Mouse (Mus musculus) T-helper 2 cell (primary cell): ENCODE results near the gene Ugcg.

Experiments
- in situ Hi-C: fragments of 300-600 bp; cut with MboI, MseI; formaldehyde crosslinking; loops from one replicate; pipeline ENCODE4 v1.15.1; 2025; ENCODE audit warnings: high pct_unique_total_duplicates

The Ugcg gene

GRCm38 (mm10) chr4:59189546-59190237 is 635 bp downstream of the Ugcg start:
- in situ Hi-C loops, result no loop called here

DNA sequence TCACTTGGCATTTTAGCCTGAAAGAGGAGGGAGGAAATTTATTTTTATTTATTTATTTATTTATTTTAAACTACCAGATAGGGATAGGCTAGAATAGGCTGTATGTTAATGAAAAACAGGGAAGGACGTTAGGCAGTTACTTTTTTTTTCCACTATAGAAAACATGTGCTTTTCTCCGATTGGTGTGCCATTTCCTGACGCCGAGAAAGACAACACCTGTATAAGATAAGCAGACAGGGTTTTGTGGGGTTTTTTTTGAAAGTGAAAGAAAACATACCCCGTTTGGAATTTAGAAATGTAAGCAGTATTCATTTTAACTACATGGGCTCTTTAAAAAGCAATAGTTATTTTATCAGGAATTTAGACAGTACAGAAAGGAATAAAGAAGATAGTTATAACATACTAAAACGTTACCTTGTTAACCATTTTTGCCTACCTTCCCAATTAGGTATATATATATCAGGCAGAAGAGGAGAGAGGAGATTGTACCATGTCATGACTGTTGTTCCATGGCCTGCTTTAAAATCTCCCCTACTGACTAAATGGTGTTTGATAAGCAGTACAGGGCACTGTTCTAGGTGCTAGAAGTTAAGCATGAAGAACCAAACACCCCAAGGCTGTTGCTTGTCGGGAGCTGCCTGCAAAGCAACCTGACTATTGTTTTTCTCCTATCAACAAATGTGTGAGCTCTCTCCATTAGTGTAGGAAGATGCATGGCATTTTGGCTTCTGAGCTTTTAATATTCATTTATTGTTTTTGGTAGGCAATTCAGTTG is 1.8 kb downstream of the Ugcg start:
- in situ Hi-C loops, result no loop called here

- in situ Hi-C loops, result loop anchor here (5.0 kb wide), 1 partner anchor 57 kb away; no protein-coding TSS in a partner anchor
Observed at GRCm38 (mm10) chr4:59194731-59195496, 5.9 kb downstream of the Ugcg start.

GRCm38 (mm10) chr4:59196346-59197077 is 7.5 kb downstream of the Ugcg start:
- in situ Hi-C loops, result loop anchor here (5.0 kb wide), 1 partner anchor 56 kb away; no protein-coding TSS in a partner anchor

DNA sequence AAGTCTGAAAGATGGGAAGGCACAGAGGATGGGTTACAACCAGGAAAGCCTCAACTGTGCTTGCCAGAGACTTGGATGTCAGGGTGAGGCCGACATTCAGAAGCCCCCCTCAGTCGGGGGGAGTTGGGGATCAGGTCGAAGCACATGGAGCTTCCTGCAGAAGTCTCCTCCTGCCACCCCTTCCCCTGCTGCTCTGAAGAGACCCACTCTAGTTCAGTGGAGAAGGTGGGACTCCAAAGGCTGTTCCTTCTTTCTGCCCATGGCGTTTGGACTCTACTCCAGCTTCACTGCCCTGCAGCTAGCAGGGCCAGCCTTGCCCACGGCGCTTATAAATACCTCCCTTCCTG is 8.0 kb downstream of the Ugcg start:
- in situ Hi-C loops, result loop anchor here (5.0 kb wide), 1 partner anchor 55 kb away; no protein-coding TSS in a partner anchor

GRCm38 (mm10) chr4:59197462-59197861 is 8.4 kb downstream of the Ugcg start:
- in situ Hi-C loops, result loop anchor here (5.0 kb wide), 1 partner anchor 55 kb away; no protein-coding TSS in a partner anchor

DNA sequence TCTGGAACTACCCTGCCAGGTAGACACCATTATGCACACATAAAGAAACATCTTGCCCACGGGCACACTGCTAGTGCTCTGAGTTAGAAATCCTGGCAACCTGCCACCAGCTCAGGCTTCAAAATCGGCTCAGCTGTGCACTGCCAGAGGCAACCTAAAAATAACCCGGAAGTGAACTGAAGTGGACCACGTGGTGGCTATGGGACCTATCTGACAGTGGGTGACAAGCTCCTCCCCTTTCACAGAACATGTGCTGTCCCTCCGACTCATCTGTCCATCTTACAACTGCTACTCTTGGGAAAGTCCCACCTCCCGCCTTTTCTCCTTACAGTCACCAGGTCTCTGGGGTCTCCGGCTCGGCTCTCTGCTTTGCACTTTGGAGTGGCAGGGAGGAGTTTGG is 10.3 kb downstream of the Ugcg start:
- in situ Hi-C loops, result loop anchor here (5.0 kb wide), 1 partner anchor 53 kb away; no protein-coding TSS in a partner anchor

DNA sequence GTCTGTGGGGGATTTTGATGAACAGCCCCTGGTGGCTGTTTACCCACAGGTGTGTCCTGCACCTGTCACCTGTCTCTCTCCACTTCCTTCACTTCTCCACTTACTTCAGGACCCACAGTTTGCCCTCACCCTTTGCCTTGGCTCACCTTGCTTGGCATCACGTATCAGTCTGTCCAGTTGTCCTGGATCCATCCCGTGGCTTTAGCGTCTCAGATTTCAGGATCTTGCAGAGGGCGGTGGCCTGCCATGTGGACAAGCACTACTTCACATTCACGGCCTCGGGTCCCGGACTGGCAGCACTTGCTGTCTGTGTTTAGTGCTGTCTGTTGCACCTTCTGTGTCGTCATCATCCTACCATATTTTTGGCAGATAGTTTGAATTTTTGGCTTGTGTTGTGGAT is 10.7 kb downstream of the Ugcg start:
- in situ Hi-C loops, result loop anchor here (5.0 kb wide), 2 partner anchors 52 to 137 kb away; no protein-coding TSS in a partner anchor

GRCm38 (mm10) chr4:59200636-59201035 is 11.6 kb downstream of the Ugcg start:
- in situ Hi-C loops, result loop anchor here (5.0 kb wide), 1 partner anchor 137 kb away; no protein-coding TSS in a partner anchor

GRCm38 (mm10) chr4:59204616-59205015 is 15.6 kb downstream of the Ugcg start:
- in situ Hi-C loops, result loop anchor here (5.0 kb wide), 1 partner anchor 133 kb away; no protein-coding TSS in a partner anchor

DNA sequence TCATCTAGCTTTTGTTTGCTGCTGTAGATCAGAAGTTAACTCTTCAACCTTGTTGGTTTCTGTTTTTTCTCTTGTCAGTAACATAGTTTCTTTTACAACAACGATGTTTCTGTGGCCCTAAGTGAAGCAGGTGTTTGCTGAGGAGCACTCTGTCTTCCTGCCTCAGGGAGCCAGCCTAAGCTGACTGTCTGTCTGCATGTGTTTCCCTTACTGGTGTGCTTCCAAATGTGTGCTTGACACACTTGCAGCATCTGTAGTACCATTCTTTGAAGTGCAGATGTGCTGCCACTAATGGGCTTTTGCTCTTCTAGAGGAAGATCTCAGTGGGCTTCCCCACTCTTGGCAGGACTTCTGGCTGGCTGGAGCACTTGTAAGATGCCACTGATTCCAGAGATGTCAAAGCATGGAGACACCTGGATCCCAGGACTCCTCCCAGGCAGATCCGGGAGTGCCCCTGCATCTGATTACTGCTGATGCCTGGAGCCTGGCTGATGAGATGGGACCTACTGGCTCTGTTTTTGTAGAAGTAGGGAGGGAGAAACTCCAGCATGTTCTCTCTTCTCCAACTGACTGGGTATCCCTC is 16.8 kb downstream of the Ugcg start:
- in situ Hi-C loops, result no loop called here

DNA sequence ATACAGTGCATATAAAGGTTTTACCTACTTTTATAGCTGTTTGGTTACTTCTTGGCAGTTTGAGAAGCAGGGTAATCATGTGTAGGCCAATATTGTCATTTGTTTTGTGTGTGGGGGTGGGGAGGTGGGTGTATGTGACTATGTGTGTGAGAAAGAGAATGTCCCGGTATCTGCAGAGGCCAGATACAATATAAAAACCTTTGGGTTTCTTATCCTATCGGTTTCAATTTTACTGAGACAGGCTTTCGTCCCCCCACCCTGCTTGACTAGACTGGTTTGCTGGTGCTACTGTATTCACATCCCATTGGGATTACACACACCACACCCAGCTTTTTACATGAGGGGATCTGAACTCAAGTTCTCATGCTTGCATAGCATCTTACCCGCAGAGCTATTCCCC is 17.5 kb downstream of the Ugcg start:
- in situ Hi-C loops, result no loop called here

- in situ Hi-C loops, result no loop called here
Observed at GRCm38 (mm10) chr4:59208607-59209006, 19.6 kb downstream of the Ugcg start.

DNA sequence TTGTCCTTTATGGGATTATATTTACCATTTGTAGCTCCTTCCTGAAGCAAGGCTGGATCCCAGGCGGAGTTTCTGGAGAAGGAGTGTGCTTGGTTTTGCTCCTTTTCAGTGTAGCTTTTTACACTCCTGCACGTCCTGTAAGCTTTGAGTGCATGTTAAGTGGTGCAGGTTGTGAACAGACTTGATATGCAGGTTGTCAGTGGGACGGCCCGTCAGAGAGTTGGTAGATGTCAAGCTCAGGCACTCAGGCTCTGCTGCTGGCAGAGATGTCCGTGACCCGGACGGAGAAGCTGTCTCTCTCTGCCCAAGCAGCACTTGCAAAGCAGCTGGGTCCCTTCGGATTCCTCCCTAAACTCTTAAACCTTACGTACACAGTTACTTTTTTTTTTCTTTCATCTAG is 22.1 kb downstream of the Ugcg start:
- in situ Hi-C loops, result no loop called here

- in situ Hi-C loops, result no loop called here
Observed at GRCm38 (mm10) chr4:59213833-59214232, 24.8 kb downstream of the Ugcg start.

GRCm38 (mm10) chr4:59214695-59215094 is 25.6 kb downstream of the Ugcg start:
- in situ Hi-C loops, result no loop called here

GRCm38 (mm10) chr4:59215585-59215984 is 26.5 kb downstream of the Ugcg start:
- in situ Hi-C loops, result no loop called here

DNA sequence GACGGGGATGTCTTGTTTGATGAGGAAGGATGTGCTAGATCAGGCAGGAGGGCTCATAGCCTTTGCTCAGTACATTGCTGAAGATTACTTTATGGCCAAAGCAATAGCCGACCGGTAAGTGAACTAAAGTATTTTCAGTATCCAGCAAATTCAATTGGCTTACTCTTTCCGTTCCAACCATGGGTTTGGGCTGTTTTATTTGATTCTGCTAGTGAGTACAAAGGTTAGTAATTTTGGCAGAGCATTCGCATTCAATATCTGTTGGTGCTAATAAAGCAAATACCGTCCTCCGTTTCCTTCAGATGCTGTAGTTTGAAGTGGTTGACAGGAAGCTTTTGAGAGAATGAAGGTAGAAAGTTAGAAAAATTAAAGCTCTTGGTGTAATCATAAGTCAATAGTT is 28.0 kb downstream of the Ugcg start:
- in situ Hi-C loops, result no loop called here

GRCm38 (mm10) chr4:59218154-59218553 is 29.1 kb downstream of the Ugcg start:
- in situ Hi-C loops, result no loop called here

DNA sequence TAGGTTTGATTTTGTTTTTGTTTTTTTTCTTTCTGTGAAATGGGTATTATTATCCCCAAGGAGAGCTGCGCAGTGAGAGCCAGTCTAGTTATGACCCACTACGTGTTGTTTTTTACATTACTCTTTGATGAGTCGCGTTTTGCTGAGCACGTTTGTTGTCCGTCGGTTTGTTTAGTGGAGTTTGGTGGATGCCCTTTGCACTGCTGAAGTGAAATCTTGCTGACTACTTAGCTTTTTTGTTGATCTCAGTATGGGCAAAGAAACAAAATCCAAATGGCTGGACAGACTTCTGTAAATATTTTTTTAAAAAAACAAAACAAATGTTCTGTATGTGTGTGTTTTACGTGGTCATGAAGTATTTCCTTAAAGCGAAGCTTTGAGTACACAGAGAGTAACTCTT is 33.2 kb downstream of the Ugcg start:
- in situ Hi-C loops, result no loop called here

- in situ Hi-C loops, result no loop called here
Observed at GRCm38 (mm10) chr4:59223055-59223615, 34.1 kb downstream of the Ugcg start.
